Mouse (Mus musculus) left cerebral cortex, adult 8-10 months (tissue): ENCODE results near the gene Zfp618. TPM values are rescaled to one million over a fixed set of nuclear protein-coding genes. Genes with fewer than 3 reads are reported as not detected.
A peak's percentile ranks its signal among the peaks of the same experiment; 100 is the strongest.

ENCODE experiments used
- DNase-seq, 2 experiments: peaks; one replicate each; pipeline ENCODE4 v3.0.0; 2022; ENCODE audit warnings: low spot score in 2 of 2
- total RNA-seq, 4 experiments: library from RNA; stranded (reverse); gene quantifications; 2 replicates each; pipeline ENCODE4 v1.2.4; 2022

Zfp618 gene
- total RNA-seq, 4 experiments from 2014 or later, result 3.6 to 5.8 (median 4.7) TPM

DNA sequence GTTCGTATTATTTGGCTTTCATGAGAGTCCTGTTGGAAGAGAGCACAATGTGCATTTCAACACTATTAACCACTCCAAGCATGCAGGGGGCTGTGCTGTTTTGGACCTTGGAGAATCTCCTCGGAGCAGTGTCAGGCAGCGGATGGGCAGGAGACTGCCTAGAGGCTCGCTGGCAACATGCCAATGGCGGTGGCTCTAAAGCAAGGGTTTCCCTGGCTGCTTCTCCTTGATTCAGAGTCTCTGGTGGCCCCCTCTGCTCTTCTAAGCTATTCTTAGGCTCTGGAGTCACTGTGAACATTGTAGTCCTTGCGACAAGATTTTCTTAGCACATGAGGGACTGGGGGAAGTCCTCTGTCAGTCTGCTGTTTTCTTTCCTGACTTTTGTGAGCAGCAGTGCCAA is 33.5 kb downstream of the Zfp618 start:
- DNase-seq, result no peak

DNA sequence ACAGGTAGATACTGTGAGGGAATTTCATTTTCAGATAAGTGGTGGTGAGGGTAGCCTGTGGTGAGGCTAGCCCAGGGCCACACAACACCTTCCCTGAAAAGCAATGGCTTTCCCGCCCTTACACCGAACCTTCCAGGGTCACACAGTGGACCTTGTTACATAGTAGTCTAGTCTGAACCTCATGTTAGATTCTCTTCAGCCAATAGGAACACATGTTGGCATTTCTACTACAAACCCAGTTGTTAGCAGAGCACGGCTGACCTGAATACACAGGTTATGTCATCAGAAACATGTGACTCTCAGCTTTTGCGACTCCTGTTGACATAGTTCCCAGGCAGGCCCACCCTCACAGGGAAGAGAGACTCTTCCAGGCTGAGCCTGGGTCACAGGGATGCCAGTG is 33.9 kb downstream of the Zfp618 start:
- no peak for DNase-seq

DNA sequence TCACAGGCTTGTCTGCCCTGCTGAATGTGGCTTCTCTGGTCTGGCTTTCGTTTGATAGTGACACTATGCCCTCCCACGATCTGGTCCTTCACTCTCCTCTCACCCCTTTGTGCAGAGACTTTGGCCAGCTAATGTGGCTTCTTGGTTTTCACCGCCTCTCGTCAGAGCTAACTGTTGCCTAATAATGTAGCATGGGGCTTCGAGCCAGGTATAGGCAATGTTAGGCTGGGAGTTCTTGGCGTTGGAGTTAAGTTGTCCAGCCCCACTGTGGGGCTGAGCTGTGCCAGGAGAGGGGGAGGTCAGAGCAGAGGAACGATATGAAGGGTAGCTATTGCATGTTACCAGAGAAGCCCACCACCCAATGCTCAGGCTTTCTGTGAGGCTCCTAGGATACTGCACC is 34.5 kb downstream of the Zfp618 start:
- no peak for DNase-seq

DNA sequence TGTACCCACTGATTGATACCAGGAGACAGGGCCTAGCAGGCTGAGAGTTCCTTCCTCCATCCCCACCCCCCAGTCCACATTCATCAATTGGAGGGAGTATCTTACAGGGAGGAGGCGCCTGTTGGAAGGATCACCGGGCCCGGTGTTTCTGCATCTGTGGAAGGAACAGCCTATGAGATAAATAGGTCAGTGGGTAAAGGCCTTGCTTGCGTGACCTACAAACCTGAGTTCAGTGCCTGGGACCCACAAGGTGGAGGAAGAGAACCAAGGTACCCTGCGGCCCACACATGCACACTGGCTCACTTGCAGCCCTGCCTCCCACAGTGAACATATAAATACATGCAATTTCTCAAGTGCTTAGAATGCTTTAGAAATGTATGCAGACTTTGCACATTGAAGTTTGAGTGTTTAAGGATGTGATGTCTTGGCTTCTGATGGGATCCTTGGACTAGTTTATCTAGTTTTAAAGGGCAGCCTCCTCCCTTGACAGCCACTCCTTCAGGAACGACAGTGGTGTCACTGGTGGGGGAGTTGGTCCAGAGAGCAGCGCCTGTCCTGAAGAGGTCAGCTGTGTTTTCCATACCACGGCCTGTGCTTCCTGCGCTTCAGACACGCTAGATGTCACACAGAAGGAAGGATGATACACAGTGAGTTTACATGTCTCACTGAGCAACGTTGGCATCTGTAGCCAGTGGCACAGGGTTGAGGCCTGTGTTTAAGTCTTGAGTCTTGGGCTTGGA is 35.1 kb downstream of the Zfp618 start:
- DNase-seq, result no peak

DNA sequence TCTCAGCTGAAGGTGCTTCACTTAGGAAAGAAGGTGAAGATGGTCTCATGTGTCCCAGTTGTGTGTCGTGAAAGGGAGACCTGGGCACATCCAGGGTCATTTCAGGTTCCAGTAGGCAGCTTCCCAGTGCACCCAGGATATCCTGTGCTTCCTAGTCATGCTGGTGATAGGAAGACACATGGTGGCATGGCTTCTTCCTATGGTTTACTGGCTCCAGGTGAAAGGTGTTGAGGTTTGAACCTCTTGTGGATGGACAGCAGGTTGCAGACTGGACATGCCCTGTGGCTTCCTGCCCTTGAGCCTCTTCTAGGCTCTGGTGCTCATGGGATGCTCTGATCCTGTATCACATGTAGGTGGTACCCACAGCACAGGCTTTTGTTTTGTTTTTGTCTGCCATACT is 37.0 kb downstream of the Zfp618 start:
- DNase-seq, result no peak

DNA sequence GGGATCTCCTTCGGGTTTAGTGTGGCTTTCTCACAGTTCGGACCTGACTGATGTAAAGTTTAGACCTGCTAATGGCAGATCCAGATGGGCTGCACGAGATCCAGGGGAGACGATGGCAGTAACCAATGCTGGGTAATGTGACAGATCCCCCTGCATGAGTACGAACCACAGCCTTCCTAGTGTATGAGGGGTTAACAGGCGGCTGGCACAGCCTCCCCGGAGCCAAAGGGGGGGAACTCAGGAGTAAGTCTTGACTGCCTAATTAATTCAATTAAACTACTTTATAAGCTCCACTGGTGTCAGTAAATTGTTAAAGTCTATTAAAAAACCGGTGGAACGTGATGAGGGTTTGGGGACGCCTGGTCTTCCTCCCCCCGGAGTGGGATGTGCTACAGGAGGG is 39.1 kb downstream of the Zfp618 start:
- DNase-seq, result no peak

DNA sequence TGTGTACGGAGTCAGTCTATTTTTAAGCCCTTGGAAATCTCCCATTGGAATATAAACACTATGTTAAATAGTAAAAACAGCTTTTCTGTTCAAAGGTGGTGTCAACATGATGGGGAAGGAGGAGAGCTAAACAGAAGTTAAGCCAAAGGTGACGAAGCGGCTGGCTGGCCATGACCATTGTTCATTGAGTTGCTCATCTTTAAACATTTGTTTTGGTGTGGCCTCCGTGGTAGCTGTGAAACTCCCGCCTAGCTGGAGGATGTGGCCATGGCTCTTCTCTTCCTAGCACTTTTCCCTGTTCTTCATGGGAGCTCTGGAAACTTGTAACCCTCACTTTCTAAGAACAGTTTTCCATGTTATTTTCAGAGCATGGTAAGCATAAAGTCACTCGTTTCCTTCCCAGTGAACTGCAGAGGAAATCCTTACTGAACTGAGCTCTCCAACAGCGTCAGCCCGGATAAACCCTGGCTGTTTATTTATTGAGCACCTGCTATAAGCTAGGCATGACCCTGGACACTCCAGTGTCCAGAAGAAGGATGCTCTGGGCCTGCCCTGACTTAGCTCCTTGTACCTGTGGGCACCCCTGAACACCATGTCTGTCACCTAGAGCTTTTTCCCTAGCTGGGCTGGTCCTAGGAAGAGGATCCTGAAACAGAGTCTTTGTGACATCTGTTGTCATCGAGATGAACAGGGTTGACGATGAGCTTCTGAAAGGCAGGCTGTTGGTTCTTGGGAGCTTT is 40.2 kb downstream of the Zfp618 start:
- DNase-seq, result no peak

DNA sequence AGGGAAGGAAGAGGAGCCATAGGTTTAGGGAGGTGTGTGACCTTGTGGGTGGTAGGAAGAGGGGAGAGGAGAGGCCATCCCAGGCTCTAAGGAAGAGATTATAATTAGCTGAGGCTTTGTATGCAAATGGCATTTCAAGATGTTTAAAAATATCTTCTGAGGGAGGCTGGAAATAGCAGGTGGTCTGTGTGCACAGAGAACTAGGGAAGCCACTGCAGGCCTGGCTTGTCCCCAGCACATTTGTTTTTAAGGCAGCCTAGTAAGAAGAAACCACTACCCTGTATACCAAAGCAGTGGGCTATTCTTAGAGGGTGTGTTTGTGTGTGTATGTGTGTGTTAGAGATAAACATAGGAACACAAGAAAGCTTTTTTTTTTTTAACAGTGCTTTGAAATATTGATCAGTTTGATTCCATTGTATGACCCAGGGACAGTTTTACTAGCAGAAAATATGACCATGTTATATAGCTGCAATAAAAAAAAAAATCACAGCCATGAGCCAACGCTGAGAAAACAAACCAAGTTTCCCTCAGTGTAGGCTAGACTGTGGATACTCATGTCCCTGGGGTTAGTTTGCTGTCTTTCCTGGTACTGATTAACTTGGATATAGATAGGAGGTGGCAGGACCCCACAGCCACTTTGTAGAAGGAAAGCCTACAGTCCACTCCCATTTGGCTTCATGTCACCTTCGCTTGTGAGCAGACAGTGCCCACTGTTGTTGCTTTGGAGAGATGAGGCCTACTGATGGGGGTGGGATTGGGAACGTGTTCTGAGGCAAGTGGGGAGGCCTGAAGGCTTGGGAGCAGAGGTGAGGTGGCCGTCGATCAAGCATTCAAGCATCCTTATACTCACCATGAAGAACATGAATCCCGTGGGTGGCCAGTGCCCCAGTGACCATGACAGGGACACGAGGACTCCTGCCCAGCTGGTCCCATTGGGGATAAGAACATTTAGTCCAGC is 41.1 kb downstream of the Zfp618 start:
- DNase-seq, result no peak

DNA sequence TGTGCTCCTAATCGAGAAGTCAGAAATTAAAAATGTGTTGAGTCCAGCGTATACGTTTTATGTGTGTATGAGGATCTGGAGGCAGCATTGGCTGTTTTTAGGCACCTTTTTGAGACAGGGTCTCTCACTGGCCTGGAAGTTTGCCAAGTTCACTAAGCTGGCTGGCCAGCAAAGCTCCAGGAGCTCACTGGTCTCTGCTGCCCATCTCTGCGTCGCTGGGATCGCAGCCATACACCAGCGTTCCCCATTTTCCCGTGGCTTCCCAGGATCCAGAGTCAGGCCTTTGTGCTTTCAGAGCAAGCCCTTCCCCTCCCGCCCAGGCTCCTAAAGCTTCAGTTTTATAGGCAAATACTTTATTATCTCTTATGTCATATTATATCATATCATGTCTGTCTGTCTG is 42.8 kb downstream of the Zfp618 start:
- DNase-seq, result no peak

DNA sequence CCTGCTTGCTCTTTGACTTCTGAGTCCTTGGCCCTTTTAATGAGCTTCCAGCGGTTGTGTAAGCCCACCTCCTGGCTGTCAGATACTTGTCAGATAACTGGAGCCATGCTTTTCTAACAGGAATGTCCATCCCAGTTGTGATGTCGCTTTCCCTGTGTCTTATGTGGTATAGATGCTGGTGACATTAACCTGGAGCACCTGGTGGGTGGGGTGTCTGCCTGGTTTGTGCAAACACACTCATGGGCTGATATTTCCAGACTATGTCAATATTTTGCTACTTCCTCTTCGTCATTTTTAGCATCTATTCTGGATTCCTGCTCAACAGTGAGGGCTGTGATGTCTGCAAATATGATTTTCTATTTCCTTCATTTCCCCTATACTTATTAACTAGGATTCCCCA is 43.4 kb downstream of the Zfp618 start:
- no peak for DNase-seq

DNA sequence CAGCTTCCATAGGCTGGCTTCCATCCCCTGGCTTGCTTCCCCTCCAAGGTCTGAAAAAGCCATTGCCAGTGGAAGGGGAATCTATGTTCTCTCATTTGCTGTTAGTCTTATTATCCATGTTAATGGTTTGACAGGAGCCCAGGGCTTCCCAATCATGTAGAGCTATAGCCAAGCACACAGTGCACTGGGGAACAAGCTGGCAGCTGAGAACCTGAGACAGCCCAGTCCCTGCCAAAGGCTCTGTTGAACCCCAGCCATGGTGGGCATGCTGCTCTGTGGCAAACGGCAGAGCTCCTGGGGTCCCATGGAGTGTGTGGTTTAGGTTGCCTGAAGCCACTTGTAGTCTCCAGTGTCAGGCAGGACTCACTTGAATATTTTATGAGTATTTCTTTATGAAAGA is 44.4 kb downstream of the Zfp618 start:
- DNase-seq, result no peak

DNA sequence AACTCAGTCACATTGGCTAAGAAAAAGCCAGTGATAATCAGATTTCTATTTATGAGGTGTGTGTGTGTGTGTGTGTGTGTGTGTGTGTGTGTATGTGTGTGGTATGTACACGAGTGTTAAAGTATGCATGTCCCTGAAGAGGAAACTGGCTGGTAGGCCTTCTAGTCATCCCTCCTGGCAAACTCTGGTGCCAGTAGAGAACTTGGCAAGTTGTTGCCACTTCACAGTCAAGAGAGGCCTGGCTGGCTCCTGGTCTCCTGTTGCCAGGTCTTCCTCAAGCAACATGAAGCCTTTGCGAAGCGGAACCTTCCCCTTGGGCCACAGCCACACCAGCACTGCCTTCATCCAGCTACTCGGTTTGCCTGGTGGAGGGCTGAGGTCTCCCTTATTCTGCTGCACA is 44.9 kb downstream of the Zfp618 start:
- DNase-seq, result peak in 1 of 2 experiments; percentile 28

DNA sequence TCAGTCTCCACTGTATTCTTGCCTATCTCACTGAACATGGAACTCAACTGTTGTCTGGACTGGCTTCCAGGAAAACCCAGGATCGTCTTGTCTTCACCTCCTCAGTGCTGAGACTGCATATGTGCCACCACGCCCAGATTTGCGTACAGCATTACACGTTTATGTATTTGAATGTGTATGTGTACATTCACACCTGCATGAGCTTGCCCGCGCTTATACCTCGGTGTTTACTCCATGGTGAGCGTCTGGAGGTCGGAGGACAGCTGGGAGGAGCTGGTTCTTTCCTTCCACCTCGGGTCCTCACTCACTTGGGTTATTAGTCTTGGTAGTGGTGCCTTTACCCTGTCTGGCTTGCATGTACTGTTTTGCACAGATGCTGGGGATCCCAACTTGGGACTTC is 53.2 kb downstream of the Zfp618 start:
- no peak for DNase-seq

DNA sequence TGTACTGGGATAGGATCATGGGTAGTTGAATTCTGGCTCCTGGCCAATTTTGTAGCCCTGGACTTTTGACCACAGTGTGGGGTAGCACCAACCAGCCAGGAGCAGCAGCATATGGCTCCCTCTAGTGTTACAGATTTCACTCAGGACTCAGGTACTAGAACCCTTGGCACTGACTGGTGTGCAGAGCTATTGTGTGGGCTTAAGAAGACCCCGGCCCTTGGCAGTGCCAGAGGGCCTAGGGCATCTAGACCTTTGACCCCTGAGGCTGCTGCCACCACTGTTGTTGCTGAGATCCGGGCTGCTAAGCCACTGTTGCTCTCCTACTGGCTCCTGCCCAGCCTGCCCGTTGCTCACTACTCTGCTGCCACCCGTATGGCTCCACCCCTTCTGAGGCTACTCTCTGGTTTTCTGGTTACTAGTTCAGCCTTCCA is 54.1 kb downstream of the Zfp618 start:
- no peak for DNase-seq

DNA sequence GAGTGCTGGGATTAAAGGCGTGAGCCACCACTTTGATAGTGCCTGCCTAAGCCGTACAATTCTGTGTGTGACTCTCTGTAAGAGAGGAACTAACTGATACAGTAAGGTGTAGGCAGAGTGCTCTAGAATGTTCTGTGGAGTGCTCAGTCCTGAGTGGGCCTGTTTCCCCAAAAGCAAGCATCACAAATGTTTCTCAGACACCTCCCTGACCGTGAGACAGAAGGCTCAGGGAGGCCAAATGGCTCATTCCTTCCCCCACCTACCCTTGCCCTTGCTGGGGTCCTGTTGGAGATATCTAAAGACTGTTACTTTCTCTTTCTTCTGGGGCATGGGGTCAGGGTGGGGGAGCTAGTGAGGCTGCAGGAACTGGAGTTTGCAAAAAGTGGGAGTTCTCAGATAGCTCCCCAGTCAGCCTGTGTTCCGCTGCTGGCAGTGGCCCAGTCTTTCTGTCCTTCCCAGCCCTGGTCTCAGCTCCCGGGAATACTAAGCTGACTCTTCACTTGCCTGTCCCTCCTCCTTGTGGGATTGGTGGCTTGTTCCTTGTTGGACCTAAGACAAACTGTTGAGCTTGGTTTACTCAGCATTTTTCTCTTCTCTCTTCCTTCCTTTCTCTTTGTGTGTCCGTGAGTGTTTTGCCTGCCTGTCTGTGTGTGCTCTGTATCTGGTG is 55.8 kb downstream of the Zfp618 start:
- no peak for DNase-seq

DNA sequence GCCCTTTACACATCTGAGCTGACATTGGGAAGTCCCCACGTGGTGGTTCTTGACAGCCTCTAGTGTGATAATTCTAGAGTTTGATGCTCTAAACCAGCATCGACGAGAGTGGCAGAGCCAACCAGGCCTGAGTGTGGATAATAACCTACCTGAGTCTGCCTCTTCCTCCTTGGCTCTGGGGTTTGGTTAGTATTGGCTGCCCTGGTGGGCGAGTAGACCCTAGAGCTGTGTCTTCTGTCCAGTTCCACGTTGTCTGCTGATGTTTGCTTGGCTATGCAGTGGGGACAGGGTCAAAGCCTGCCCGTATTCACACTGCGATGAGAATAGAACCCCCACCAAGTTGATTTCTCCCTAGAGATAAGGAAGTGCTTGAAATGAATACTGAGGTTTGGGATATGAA is 58.1 kb downstream of the Zfp618 start:
- no peak for DNase-seq

DNA sequence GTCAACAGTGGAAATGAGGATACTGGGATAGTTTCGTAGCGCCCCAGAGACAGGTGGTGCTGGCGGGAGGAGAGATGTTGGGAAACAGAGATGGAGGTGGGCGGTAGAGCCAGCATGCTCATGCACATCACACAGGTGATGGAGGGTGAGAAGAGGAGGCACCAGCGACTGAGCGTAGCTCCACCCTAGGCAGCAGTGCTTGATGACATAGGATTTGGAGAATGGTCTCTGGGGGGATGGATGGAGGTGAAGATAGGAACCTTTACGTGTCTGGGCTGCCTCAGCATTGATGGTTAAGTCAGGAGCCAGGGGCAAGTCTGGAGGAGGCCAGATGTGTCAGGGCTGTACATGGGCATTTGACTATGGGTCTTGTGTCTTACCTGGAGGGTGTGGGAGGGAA is 58.7 kb downstream of the Zfp618 start:
- no peak for DNase-seq

DNA sequence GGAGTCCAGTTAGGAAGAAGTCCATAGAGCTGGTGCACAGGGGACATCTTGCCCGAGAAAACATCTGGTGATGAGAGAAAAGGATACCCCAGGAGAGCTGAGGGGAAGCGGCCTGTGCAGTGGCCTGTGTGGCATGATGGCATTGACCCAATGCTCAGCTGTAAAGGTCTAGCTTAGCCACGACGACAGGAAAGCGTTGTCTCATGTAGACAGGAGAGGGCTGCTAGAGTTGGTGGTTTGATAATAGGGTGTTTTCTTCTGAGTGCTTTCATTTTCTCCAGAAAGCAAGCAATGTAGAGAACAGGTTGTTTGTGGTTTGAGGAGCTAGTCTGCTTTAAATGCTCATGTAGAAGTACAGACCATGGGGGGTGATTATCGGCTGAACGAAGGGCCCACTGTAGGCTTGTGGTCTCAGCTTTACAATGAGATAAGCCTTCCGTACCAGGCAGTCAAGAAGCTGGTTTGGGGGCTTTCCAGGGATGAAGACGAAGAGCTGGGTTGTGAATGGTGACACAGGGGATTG is 59.4 kb downstream of the Zfp618 start:
- DNase-seq, result no peak

DNA sequence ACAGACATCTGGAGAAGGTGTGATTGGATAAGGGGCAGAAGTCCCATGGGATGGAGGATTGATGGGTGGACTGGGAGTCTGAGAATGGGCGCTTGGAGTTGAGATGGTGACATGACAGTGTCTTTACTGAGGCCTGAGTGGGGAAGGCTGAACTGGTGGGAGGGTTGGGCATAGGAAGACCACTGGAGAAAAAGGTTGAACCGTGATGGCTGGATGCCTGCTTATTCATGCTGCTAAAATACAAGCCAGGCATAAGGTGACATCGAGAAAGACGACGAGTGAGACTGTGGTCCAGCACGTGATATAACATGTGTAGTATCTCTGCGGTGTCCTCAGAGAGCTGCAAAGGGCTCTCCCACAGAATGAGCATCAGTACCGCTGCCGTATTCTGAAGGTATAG is 59.9 kb downstream of the Zfp618 start:
- no peak for DNase-seq

DNA sequence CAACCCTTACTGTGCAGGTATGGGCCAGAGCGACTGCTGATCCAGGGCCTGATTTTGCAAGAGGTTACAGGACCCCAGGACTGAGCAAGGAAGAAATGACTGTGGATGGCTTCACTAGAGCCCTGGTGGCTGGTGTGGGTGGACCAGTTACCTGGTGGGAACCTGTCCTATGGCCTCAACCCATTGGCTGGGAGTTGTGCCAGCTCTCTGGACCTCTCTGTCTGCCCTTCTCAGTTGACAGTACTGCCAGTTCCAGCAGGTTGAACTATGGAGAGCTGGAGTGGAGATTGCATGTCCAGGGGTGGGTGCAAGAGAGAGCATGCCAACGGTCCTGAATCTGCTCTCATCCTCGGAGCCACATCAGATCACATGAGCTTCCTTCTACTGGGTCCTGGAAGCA is 60.9 kb downstream of the Zfp618 start:
- no peak for DNase-seq

DNA sequence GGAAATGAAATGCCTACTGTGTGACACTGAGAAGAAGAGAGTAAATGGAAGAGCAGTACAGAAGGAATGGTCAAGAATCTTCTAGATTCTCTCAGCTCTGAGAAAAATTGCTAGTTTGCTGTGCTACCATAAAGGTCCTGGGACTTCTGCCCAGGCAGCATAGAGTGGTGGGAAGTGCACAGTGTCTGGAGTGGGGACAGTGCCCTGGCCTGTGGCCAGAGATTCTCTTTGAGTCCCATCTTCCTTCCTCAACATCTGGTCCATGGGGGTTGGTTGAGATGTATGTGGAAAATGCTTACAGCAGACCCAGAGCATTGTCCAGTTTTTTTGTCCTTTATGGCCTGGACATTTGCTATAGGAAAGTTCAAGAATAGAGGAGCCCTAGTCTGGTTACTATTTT is 62.1 kb downstream of the Zfp618 start:
- DNase-seq, result no peak
